Mouse (Mus musculus) spleen, adult 18-20 months (tissue): ENCODE data around the gene Mtif3.
A peak's percentile ranks its signal among the peaks of the same experiment; 100 is the strongest.
"Not testable (repeated sequence)": the region's sequence is repeated elsewhere in the genome, so short reads cannot be mapped to it uniquely, and the experiment has no call there.

Source experiments
- DNase-seq, 2 experiments: peaks; one replicate each; pipeline ENCODE4 v3.0.0; 2022; ENCODE audit warnings: mixed read lengths in 2 of 2

The Mtif3 gene

DNA sequence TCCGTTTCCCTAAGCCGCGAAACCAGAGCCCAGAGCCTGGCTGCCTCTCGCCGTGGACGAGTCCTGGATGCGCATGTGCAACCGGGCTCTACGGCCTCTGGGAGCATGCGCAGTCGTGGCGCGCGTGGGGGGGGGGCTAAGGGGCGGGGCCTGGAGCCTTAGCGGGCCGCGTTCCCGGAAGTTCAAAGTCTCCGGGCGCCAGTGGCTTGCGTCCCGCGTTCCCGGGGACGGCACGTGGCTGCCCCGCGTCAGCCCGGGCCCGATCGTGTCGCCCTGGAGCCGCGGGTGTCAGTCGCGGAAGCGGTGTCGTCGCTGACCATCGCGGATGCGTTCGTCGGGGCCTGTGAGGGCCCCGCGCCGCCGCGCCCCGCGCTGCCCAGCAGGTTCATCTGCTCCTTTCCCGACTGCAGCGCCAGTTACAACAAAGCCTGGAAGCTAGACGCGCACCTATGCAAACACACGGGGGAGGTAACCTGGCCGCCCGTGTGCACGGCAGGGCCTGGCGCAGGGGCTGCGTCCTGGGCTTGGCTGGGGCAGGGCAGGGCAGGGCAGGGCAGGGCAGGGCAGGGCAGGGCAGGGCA lies 15.0 kb downstream of the Mtif3 start, which contains the start of gene Gtf3a:
Gene Gtf3a (plus strand): TSS at position 150 of the 581 bp plus-strand sequence.
- DNase-seq: peak; percentile 63 to 68

DNA sequence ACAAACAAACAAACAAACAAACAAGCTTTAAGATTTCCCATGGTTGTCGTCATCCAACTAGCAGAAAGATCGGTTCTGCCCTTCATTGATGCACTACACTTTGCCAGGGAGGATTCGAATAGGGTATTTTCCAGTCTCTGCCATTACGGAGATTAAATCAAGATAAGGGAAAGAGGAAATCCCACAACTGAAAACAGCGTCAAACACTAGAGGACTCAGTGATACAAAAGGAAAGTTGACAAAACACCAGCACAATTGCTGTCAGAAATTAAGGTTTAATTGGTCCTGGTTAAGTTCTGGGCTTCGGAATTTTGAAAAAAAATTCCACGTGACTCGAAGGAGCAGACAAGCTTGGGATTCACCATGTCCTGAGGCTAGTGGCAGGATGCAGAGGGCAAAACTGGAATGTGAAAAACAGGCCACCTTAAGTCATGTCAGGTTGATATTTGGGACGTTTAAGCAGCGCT lies 15.5 kb downstream of the Mtif3 start:
- no peak for DNase-seq

DNA sequence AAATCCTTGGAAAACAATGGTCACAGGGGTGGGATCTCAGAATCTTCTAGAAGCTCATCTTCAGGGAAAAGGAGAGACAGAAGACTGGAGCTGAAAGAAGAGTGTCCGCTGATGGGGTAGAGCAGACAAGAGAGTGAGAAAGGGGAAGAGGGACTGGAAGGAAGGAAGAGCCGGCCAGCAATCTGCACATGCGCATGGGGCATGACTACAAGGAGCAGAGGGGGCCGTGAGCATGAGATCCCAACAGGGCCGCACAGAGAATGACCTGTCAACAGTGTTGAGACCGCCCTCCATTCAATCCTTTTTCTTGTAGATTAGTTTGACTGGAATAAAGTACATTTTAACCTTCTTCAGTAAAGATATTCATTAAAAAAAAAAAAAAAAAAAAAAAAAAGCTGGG lies 16.1 kb downstream of the Mtif3 start:
- no peak for DNase-seq

GRCm38 (mm10) chr5:146946682-146947081 lies 16.9 kb downstream of the Mtif3 start:
- no peak for DNase-seq

GRCm38 (mm10) chr5:146944568-146944967 lies 19.0 kb downstream of the Mtif3 start:
- DNase-seq: no peak

DNA sequence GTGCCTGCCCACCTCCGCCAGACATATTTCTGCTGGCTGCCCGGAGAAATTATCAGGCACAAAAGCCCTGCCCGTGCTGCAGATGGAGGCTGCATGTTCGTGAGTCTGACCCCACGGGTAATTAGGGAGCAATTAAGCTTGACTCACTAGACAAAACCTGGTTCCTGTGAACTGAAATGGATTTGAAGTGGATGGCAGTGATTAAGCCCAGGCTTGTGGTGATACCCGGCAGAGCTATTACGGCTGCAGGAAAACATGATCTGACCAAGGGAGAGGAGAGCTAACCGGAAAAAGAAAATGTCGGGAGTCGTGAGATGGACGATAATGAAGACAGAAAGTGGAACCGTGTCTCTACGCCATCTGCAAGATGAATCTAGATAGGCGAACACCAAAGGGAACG lies 20.6 kb downstream of the Mtif3 start:
- DNase-seq: no peak

DNA sequence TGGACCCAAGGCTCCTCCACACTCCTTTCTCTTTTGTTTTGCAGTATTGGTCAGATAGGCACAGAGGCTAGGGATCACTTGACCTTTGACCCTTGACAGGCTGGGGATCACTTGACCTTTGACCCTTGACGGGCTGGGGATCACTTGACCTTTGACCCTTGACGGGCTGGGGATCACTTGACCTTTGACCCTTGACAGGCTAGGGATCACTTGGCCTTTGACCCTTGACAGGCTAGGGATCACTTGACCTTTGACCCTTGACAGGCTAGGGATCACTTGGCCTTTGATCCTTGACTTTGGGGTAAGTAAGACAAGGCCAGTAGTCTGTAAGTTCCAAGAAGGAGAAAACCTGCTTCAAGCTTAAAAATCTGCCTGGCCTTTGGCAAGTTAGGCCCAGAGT lies 21.7 kb downstream of the Mtif3 start:
- DNase-seq: not testable (repeated sequence)

- no peak for DNase-seq
Observed at GRCm38 (mm10) chr5:146940219-146940618, 23.4 kb downstream of the Mtif3 start.

- no peak for DNase-seq
Observed at GRCm38 (mm10) chr5:146939109-146939796, 24.3 kb downstream of the Mtif3 start.

GRCm38 (mm10) chr5:146937541-146938503 lies 25.8 kb downstream of the Mtif3 start:
- DNase-seq: no peak

GRCm38 (mm10) chr5:146933466-146933865 lies 30.1 kb downstream of the Mtif3 start:
- no peak for DNase-seq

DNA sequence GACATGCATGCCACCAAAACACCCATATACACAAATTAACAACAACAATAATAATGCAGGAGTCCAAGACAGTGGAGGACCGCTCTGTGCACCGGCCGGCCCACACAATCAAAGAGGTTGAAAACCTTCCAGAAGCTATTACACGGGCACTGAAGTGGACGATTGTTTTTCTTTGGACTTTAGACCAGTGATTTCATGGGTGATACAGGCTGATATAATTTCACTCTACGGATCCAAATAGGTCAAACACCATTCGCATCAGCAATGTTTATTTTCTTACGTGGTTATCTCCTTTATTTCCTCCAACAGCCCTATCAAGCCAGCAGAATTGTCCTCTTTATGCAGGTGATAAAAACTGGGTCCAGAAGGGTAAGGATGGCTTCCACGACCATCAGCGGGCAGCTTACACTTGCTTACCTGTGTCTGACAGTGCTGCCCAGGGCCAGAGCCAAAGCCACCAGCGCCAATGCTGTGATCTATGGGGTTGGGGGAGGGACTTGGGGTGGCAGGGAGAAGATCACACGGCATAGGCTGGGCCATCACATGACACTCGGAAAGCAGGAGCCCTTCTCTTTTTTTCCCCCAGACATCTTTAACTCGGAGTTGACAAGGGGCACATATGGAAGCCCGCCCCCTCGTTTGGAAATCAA lies 31.6 kb downstream of the Mtif3 start:
- no peak for DNase-seq

- DNase-seq: no peak
Observed at GRCm38 (mm10) chr5:146931422-146931821, 32.2 kb downstream of the Mtif3 start.

- no peak for DNase-seq
Observed at GRCm38 (mm10) chr5:146926673-146927072, 36.9 kb downstream of the Mtif3 start.

DNA sequence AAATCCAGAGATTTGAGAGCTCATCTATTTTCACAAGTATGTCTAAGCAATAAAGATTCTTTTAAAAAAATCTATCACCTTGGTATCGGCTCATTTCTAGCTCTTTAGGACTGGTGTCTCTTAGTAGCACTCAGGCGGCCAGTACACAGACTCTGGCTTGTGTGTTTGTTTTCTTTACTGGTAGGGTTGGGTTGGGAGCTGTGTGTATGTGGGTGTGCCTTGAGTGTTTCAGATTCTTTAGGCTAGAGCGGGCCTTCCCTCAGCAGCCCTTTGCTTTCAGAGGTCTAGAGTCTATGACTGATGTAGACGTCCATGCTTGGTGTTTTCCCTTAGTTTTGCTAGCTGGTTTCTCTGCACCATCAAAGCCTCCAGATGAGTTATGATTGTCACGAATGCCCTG lies 40.1 kb downstream of the Mtif3 start:
- DNase-seq: no peak

GRCm38 (mm10) chr5:146921224-146921623 lies 42.4 kb downstream of the Mtif3 start:
- DNase-seq: no peak

- no peak for DNase-seq
Observed at GRCm38 (mm10) chr5:146920314-146921161, 43.1 kb downstream of the Mtif3 start.

DNA sequence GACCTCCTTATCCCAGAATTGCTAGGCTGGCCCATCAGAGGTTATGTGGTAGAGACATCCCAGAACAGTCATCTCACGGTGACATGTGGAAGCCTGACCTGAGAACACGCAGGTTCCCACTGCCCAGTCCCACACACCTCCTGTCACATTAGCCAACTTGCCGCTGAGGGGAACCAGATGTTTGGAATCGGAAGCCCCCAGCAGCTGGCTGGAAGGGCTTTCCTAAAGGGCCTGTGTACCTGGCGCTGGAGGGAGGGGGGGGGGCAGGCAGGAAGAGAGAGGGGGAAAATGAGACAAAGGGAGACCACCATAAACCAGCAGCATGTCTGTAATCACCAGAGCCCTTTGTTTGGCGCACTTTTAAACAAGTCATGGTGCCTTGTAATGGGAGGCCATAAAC lies 43.7 kb downstream of the Mtif3 start:
- DNase-seq: no peak

GRCm38 (mm10) chr5:146917357-146917756 lies 46.2 kb downstream of the Mtif3 start:
- not testable (repeated sequence) for DNase-seq

GRCm38 (mm10) chr5:146916806-146917205 lies 46.8 kb downstream of the Mtif3 start:
- DNase-seq: no peak

- no peak for DNase-seq
Observed at GRCm38 (mm10) chr5:146916273-146916672, 47.3 kb downstream of the Mtif3 start.
